Mouse (Mus musculus) midbrain, embryonic 13.5 days (tissue): ENCODE results near the gene Ccl2. TPM values are rescaled to one million over a fixed set of nuclear protein-coding genes. Genes with fewer than 3 reads are reported as not detected.

ENCODE experiments used
- ATAC-seq: fragments of 200-750 bp; cut with Nextera tagmentation; 2 replicates; pipeline ENCODE4 v1.8.0; 2017; ENCODE audit warnings: mild to moderate bottlenecking, moderate TSS enrichment, moderate library complexity
- H3K27ac ChIP-seq: fragments of 300-500 bp; sonication (generic); 2 replicates; pipeline ENCODE4 v1.5.1; 2015; ENCODE audit warnings: inconsistent platforms, mild to moderate bottlenecking, moderate library complexity
- H3K27me3 ChIP-seq: fragments of 300-500 bp; sonication (generic); 2 replicates; pipeline ENCODE4 v1.6.1; 2015; ENCODE audit warnings: mild to moderate bottlenecking, inconsistent platforms
- H3K36me3 ChIP-seq: fragments of 300-500 bp; sonication (generic); 2 replicates; pipeline ENCODE4 v1.6.1; 2015; ENCODE audit warnings: mild to moderate bottlenecking, inconsistent platforms
- H3K4me1 ChIP-seq: fragments of 300-500 bp; sonication (generic); replicated peaks from 2 replicates; pipeline ENCODE4 v1.6.1; 2015; ENCODE audit warnings: inconsistent platforms
- H3K4me2 ChIP-seq: fragments of 300-500 bp; sonication (generic); replicated peaks from 2 replicates; pipeline ENCODE4 v1.6.1; 2015; ENCODE audit warnings: moderate library complexity, mild to moderate bottlenecking, inconsistent platforms
- H3K4me3 ChIP-seq: fragments of 300-500 bp; sonication (generic); replicated peaks from 2 replicates; pipeline ENCODE4 v1.5.1; 2015; ENCODE audit warnings: mild to moderate bottlenecking, inconsistent platforms
- H3K9ac ChIP-seq: fragments of 300-500 bp; sonication (generic); replicated peaks from 2 replicates; pipeline ENCODE4 v1.6.1; 2015; ENCODE audit warnings: mild to moderate bottlenecking, inconsistent platforms
- H3K9me3 ChIP-seq: fragments of 300-500 bp; sonication (generic); 2 replicates; pipeline ENCODE4 v1.6.1; 2016; ENCODE audit warnings: mild to moderate bottlenecking, inconsistent platforms
- WGBS: fragments of 180-500 bp; shearing (Covaris S2); methylation state at CpG from one replicate; pipeline ENCODE4 v1.1.7; 2015; 5-methylcytosine and 5-hydroxymethylcytosine counted together
- polyA plus RNA-seq: library from polyadenylated mRNA; unstranded; fragments of >200 nt; fragmentation: Nextera tagmentation; extraction: Ambion mirVana; gene quantifications from 2 replicates; pipeline ENCODE4 v1.2.1, GENCODE M21; 2015

The Ccl2 gene
- polyA plus RNA-seq, 1 experiment from 2014 or later, result 2.4 TPM

GRCm38 (mm10) chr11:82073686-82074085 lies 38.3 kb downstream of the Ccl2 start:
- no peak overlapping the region for H3K4me3 ChIP-seq
- no peak overlapping the region for H3K4me2 ChIP-seq
- no peaks in the 10 kb centered on the region for H3K9me3 ChIP-seq
- no peaks in the 10 kb centered on the region for H3K4me1 ChIP-seq
- WGBS, result 87% methylated on average over 3 of the region's 3 CpGs
- H3K9ac ChIP-seq, result no peak overlapping the region
- H3K36me3 ChIP-seq, result no peaks in the 10 kb centered on the region
- ATAC-seq, result no peak
- no peaks in the 10 kb centered on the region for H3K27me3 ChIP-seq
- H3K27ac ChIP-seq, result no peak overlapping the region

GRCm38 (mm10) chr11:82077031-82077430 lies 41.7 kb downstream of the Ccl2 start:
- Histone ChIP-seq H3K27ac (no peak overlapping the region), H3K4me3 (no peak overlapping the region), H3K36me3 (no peaks in the 10 kb centered on the region), H3K27me3 (no peaks in the 10 kb centered on the region), H3K4me1 (no peaks in the 10 kb centered on the region), H3K9ac (no peak overlapping the region), H3K4me2 (no peak overlapping the region), H3K9me3 (no peaks in the 10 kb centered on the region)
- no peak for ATAC-seq
- 79% methylated on average over 3 of the region's 3 CpGs for WGBS

- no peaks in the 10 kb centered on the region for H3K9me3 ChIP-seq
- H3K27ac ChIP-seq, result no peak overlapping the region
- H3K27me3 ChIP-seq, result no peaks in the 10 kb centered on the region
- no peak for ATAC-seq
- H3K4me1 ChIP-seq, result no peaks in the 10 kb centered on the region
- no peaks in the 10 kb centered on the region for H3K36me3 ChIP-seq
- H3K4me3 ChIP-seq, result no peak overlapping the region
- no peak overlapping the region for H3K4me2 ChIP-seq
- no peak overlapping the region for H3K9ac ChIP-seq
These were observed 42.9 kb downstream of the Ccl2 start for GRCm38 (mm10) chr11:82078136-82078730.

- Histone ChIP-seq H3K4me3 (no peak overlapping the region), H3K27ac (no peak overlapping the region), H3K9me3 (no peaks in the 10 kb centered on the region), H3K4me2 (no peak overlapping the region), H3K4me1 (no peaks in the 10 kb centered on the region), H3K9ac (no peak overlapping the region), H3K36me3 (no peaks in the 10 kb centered on the region), H3K27me3 (no peaks in the 10 kb centered on the region)
- no peak for ATAC-seq
- 83% methylated on average over 3 of the region's 3 CpGs for WGBS
These were observed 45.5 kb downstream of the Ccl2 start for GRCm38 (mm10) chr11:82080865-82081264.

GRCm38 (mm10) chr11:82084360-82084759 lies 49.0 kb downstream of the Ccl2 start:
- Histone ChIP-seq H3K9me3 (no peaks in the 10 kb centered on the region), H3K9ac (no peak overlapping the region), H3K27ac (no peak overlapping the region), H3K27me3 (no peaks in the 10 kb centered on the region), H3K4me3 (no peak overlapping the region), H3K36me3 (no peaks in the 10 kb centered on the region), H3K4me1 (no peaks in the 10 kb centered on the region), H3K4me2 (no peak overlapping the region)
- no peak for ATAC-seq
- WGBS, result 89% methylated on average over 3 of the region's 3 CpGs

Other genes with a start within 250 kb of the Ccl2 start
- 0.37 and 0.51 TPM in 2 replicates for gene 5530401A14Rik, start 174.9 kb upstream of the Ccl2 start, polyA plus RNA-seq
- gene Asic2, start 67.1 kb upstream of the Ccl2 start, polyA plus RNA-seq, result 5.0 and 5.2 TPM in 2 replicates
- gene Gm17268, start 3.0 kb downstream of the Ccl2 start, polyA plus RNA-seq, result not detected in 2 replicates
- gene Ccl7, start 10.1 kb downstream of the Ccl2 start, polyA plus RNA-seq, result 0.44 and 1.6 TPM in 2 replicates
- not detected in 2 replicates for gene Ccl11, start 22.3 kb downstream of the Ccl2 start, polyA plus RNA-seq
- 0.70 and 1.9 TPM in 2 replicates for gene Ccl12, start 66.3 kb downstream of the Ccl2 start, polyA plus RNA-seq
- gene Ccl8, start 79.6 kb downstream of the Ccl2 start, polyA plus RNA-seq, result not detected in 2 replicates